Mouse (Mus musculus) forebrain, embryonic 15.5 days (tissue): ENCODE measurements around the gene Ezr. TPM values are rescaled to one million over a fixed set of nuclear protein-coding genes. Genes with fewer than 3 reads are reported as not detected.

Experiments
- ATAC-seq: fragments of 200-750 bp; cut with Nextera tagmentation; replicated peaks from 2 replicates; pipeline ENCODE4 v1.8.0; 2017; ENCODE audit warnings: mild to moderate bottlenecking, moderate TSS enrichment, moderate library complexity
- H3K27ac ChIP-seq: fragments of 300-500 bp; sonication (generic); replicated peaks from 2 replicates; pipeline ENCODE4 v1.5.1; 2015; ENCODE audit warnings: mild to moderate bottlenecking, inconsistent platforms
- H3K27me3 ChIP-seq: fragments of 300-500 bp; sonication (generic); 2 replicates; pipeline ENCODE4 v1.6.1; 2015; ENCODE audit warnings: inconsistent platforms
- H3K36me3 ChIP-seq: fragments of 300-500 bp; sonication (generic); 2 replicates; pipeline ENCODE4 v1.6.1; 2015; ENCODE audit warnings: mild to moderate bottlenecking, inconsistent platforms
- H3K4me1 ChIP-seq: fragments of 300-500 bp; sonication (generic); 2 replicates; pipeline ENCODE4 v1.6.1; 2015; ENCODE audit warnings: inconsistent platforms
- H3K4me2 ChIP-seq: fragments of 300-500 bp; sonication (generic); replicated peaks from 2 replicates; pipeline ENCODE4 v1.6.1; 2015; ENCODE audit warnings: mild to moderate bottlenecking, inconsistent platforms
- H3K4me3 ChIP-seq: fragments of 300-500 bp; sonication (generic); 2 replicates; pipeline ENCODE4 v1.5.1; 2015; ENCODE audit warnings: mild to moderate bottlenecking, inconsistent platforms
- H3K9ac ChIP-seq: fragments of 300-500 bp; sonication (generic); replicated peaks from 2 replicates; pipeline ENCODE4 v1.6.1; 2015; ENCODE audit warnings: mild to moderate bottlenecking, inconsistent platforms
- H3K9me3 ChIP-seq: fragments of 300-500 bp; sonication (generic); 2 replicates; pipeline ENCODE4 v1.6.1; 2016; ENCODE audit warnings: inconsistent platforms
- WGBS: fragments of 180-500 bp; shearing (Covaris S2); methylation state at CpG from one replicate; pipeline ENCODE4 v1.1.7; 2015; ENCODE audit warnings: mixed read lengths; 5-methylcytosine and 5-hydroxymethylcytosine counted together
- polyA plus RNA-seq: library from polyadenylated mRNA; unstranded; fragments of >200 nt; fragmentation: Nextera tagmentation; extraction: Ambion mirVana; gene quantifications from 2 replicates; pipeline ENCODE4 v1.2.1, GENCODE M21; 2015

Ezr gene
- polyA plus RNA-seq = 112 and 125 TPM in 2 replicates

GRCm38 (mm10) chr17:6782611-6783005 lies at the start of gene Ezr:
Gene Ezr, minus strand, starts transcription at chr17:6782784.
- Histone ChIP-seq H3K36me3 (no peaks in the 10 kb centered on the region), H3K9ac (peak within 1 kb of the TSS; percentile 78), H3K9me3 (no peaks in the 10 kb centered on the region), H3K4me2 (peak within 1 kb of the TSS; percentile 96), H3K4me1 (peaks cover 51% of the 10 kb centered on the region), H3K27ac (peak within 1 kb of the TSS; percentile 74), H3K4me3 (peak within 1 kb of the TSS; percentile 89), H3K27me3 (no peaks in the 10 kb centered on the region)
- ATAC-seq = peak; percentile 76
- under 1% methylated on average over 52 of the region's 52 CpGs for WGBS

GRCm38 (mm10) chr17:6830004-6830592 lies 47.5 kb upstream of the Ezr start:
- WGBS = 74% methylated on average over 1 of the region's 1 CpGs
- ATAC-seq = no peak
- peaks cover 10% of the 10 kb centered on the region for H3K4me1 ChIP-seq
- no peaks in the 10 kb centered on the region for H3K36me3 ChIP-seq
- H3K9ac ChIP-seq = no peak overlapping the region
- no peak overlapping the region for H3K4me2 ChIP-seq
- no peaks in the 10 kb centered on the region for H3K9me3 ChIP-seq
- H3K27ac ChIP-seq = no peak overlapping the region
- no peak overlapping the region for H3K4me3 ChIP-seq
- H3K27me3 ChIP-seq = 0 out of 2 replicates have a peak, but pooled peaks cover 3% of the 10 kb centered on the region

- H3K27me3 ChIP-seq = 0 out of 2 replicates have a peak, but pooled peaks cover 3% of the 10 kb centered on the region
- no peaks in the 10 kb centered on the region for H3K36me3 ChIP-seq
- peaks cover 10% of the 10 kb centered on the region for H3K4me1 ChIP-seq
- peak overlapping the region; percentile 97 for H3K27ac ChIP-seq
- peak overlapping the region; percentile 59 for H3K4me2 ChIP-seq
- 78% methylated on average over 7 of the region's 7 CpGs for WGBS
- H3K9ac ChIP-seq = peak overlapping the region; percentile 59
- no peak for ATAC-seq
- no peaks in the 10 kb centered on the region for H3K9me3 ChIP-seq
- H3K4me3 ChIP-seq = peak overlapping the region; percentile 60
Measured at GRCm38 (mm10) chr17:6828531-6829150, 46.1 kb upstream of the Ezr start.

GRCm38 (mm10) chr17:6827740-6828461 lies 45.3 kb upstream of the Ezr start:
- ATAC-seq = peak; percentile 99
- under 1% methylated on average over 64 of the region's 64 CpGs for WGBS

GRCm38 (mm10) chr17:6827159-6827733 lies 44.7 kb upstream of the Ezr start:
- H3K4me2 ChIP-seq = peak overlapping the region; percentile 59

More at GRCm38 (mm10) chr17:6827740-6828461, 45.3 kb upstream of the Ezr start:
- peak overlapping the region; percentile 59 for H3K4me2 ChIP-seq
- H3K9me3 ChIP-seq = no peaks in the 10 kb centered on the region
- peaks cover 10% of the 10 kb centered on the region for H3K4me1 ChIP-seq
- H3K9ac ChIP-seq = peak overlapping the region; percentile 59
- H3K36me3 ChIP-seq = no peaks in the 10 kb centered on the region
- peak overlapping the region; percentile 97 for H3K27ac ChIP-seq
- H3K4me3 ChIP-seq = peak overlapping the region; percentile 60
- H3K27me3 ChIP-seq = 0 out of 2 replicates have a peak, but pooled peaks cover 3% of the 10 kb centered on the region

GRCm38 (mm10) chr17:6816796-6817195 lies 34.2 kb upstream of the Ezr start:
- no peak for ATAC-seq

More at GRCm38 (mm10) chr17:6827159-6827733, 44.7 kb upstream of the Ezr start:
- peak overlapping the region; percentile 59 for H3K9ac ChIP-seq
- no peaks in the 10 kb centered on the region for H3K36me3 ChIP-seq
- peaks cover 10% of the 10 kb centered on the region for H3K4me1 ChIP-seq
- H3K27ac ChIP-seq = peak overlapping the region; percentile 97
- H3K27me3 ChIP-seq = 0 out of 2 replicates have a peak, but pooled peaks cover 3% of the 10 kb centered on the region
- H3K4me3 ChIP-seq = peak overlapping the region; percentile 60
- ATAC-seq = peak; percentile 34
- WGBS = 33% methylated on average over 10 of the region's 10 CpGs
- H3K9me3 ChIP-seq = no peaks in the 10 kb centered on the region

GRCm38 (mm10) chr17:6816151-6816550 lies 33.6 kb upstream of the Ezr start:
- Histone ChIP-seq H3K9ac (no peak overlapping the region), H3K4me1 (peaks cover 15% of the 10 kb centered on the region), H3K36me3 (no peaks in the 10 kb centered on the region), H3K4me3 (no peak overlapping the region), H3K27ac (no peak overlapping the region), H3K4me2 (no peak overlapping the region), H3K27me3 (no peaks in the 10 kb centered on the region), H3K9me3 (no peaks in the 10 kb centered on the region)
- ATAC-seq = no peak
- 92% methylated on average over 1 of the region's 1 CpGs for WGBS

More at GRCm38 (mm10) chr17:6816796-6817195, 34.2 kb upstream of the Ezr start:
- no peak overlapping the region for H3K9ac ChIP-seq
- 91% methylated on average over 5 of the region's 5 CpGs for WGBS
- H3K4me2 ChIP-seq = no peak overlapping the region
- no peak overlapping the region for H3K27ac ChIP-seq
- no peaks in the 10 kb centered on the region for H3K27me3 ChIP-seq
- H3K9me3 ChIP-seq = no peaks in the 10 kb centered on the region
- no peaks in the 10 kb centered on the region for H3K36me3 ChIP-seq
- peaks cover 15% of the 10 kb centered on the region for H3K4me1 ChIP-seq
- H3K4me3 ChIP-seq = no peak overlapping the region

GRCm38 (mm10) chr17:6814656-6815055 lies 32.1 kb upstream of the Ezr start:
- 44% methylated on average over 4 of the region's 4 CpGs for WGBS

GRCm38 (mm10) chr17:6812851-6813191 lies 30.2 kb upstream of the Ezr start:
- Histone ChIP-seq H3K4me1 (peaks cover 24% of the 10 kb centered on the region), H3K36me3 (no peaks in the 10 kb centered on the region), H3K27ac (no peak overlapping the region), H3K4me3 (no peak overlapping the region), H3K4me2 (no peak overlapping the region), H3K27me3 (no peaks in the 10 kb centered on the region), H3K9ac (no peak overlapping the region), H3K9me3 (no peaks in the 10 kb centered on the region)
- ATAC-seq = no peak
- 5% methylated on average over 3 of the region's 3 CpGs for WGBS

More at GRCm38 (mm10) chr17:6814656-6815055, 32.1 kb upstream of the Ezr start:
- no peaks in the 10 kb centered on the region for H3K27me3 ChIP-seq
- peaks cover 15% of the 10 kb centered on the region for H3K4me1 ChIP-seq
- no peak overlapping the region for H3K4me3 ChIP-seq
- ATAC-seq = no peak
- H3K27ac ChIP-seq = no peak overlapping the region
- no peaks in the 10 kb centered on the region for H3K36me3 ChIP-seq
- H3K9ac ChIP-seq = no peak overlapping the region
- no peak overlapping the region for H3K4me2 ChIP-seq
- H3K9me3 ChIP-seq = no peaks in the 10 kb centered on the region

- Histone ChIP-seq H3K36me3 (no peaks in the 10 kb centered on the region), H3K4me3 (no peak overlapping the region), H3K9ac (no peak overlapping the region), H3K27ac (no peak overlapping the region), H3K4me1 (peaks cover 24% of the 10 kb centered on the region), H3K9me3 (no peaks in the 10 kb centered on the region), H3K4me2 (no peak overlapping the region), H3K27me3 (no peaks in the 10 kb centered on the region)
- no peak for ATAC-seq
- 38% methylated on average over 7 of the region's 7 CpGs for WGBS
Measured at GRCm38 (mm10) chr17:6811931-6812850, 29.6 kb upstream of the Ezr start.

- peaks cover 19% of the 10 kb centered on the region for H3K4me1 ChIP-seq
- ATAC-seq = no peak
- 59% methylated on average over 3 of the region's 3 CpGs for WGBS
- no peaks in the 10 kb centered on the region for H3K27me3 ChIP-seq
- no peaks in the 10 kb centered on the region for H3K9me3 ChIP-seq
- no peaks in the 10 kb centered on the region for H3K36me3 ChIP-seq
- no peak overlapping the region for H3K4me2 ChIP-seq
- H3K9ac ChIP-seq = no peak overlapping the region
- H3K4me3 ChIP-seq = no peak overlapping the region
- H3K27ac ChIP-seq = no peak overlapping the region
Measured at GRCm38 (mm10) chr17:6809331-6809730, 26.7 kb upstream of the Ezr start.
